Mouse (Mus musculus) hindbrain, embryonic 10.5 days (tissue): ENCODE measurements at regions not wholly inside any gene's neighbourhood (a gene's known extent, or its start where the extent isn't known, plus 50 kb on each side); places are given as distances from the start of the nearest gene placed in this dataset.
A peak's percentile ranks its signal among the peaks of the same experiment; 100 is the strongest.

Experiments used
- DNase-seq: peaks from one replicate; pipeline ENCODE4 v3.0.0-alpha.2; 2017; ENCODE audit warnings: low spot score
- H3K27ac ChIP-seq: fragments of 300-500 bp; sonication (generic); 2 replicates; pipeline ENCODE4 v1.5.1; 2016; ENCODE audit warnings: mild to moderate bottlenecking, moderate library complexity
- H3K27me3 ChIP-seq: fragments of 300-500 bp; sonication (generic); 2 replicates; pipeline ENCODE4 v1.6.1; 2016; ENCODE audit warnings: mild to moderate bottlenecking; ENCODE audit not compliant: poor library complexity, insufficient read depth, severe bottlenecking
- H3K36me3 ChIP-seq: fragments of 300-500 bp; sonication (generic); 2 replicates; pipeline ENCODE4 v1.6.1; 2016; ENCODE audit warnings: mild to moderate bottlenecking, moderate library complexity
- H3K4me1 ChIP-seq: fragments of 300-500 bp; sonication (generic); replicated peaks from 2 replicates; pipeline ENCODE4 v1.6.1; 2016; ENCODE audit warnings: mild to moderate bottlenecking
- H3K4me3 ChIP-seq: fragments of 300-500 bp; sonication (generic); 2 replicates; pipeline ENCODE4 v1.5.1; 2016; ENCODE audit warnings: mild to moderate bottlenecking, moderate library complexity
- H3K9me3 ChIP-seq: fragments of 300-500 bp; sonication (generic); 2 replicates; pipeline ENCODE4 v1.6.1; 2016; ENCODE audit warnings: mild to moderate bottlenecking, moderate library complexity
- WGBS: fragments of 180-500 bp; shearing (Covaris S2); methylation state at CpG from one replicate; pipeline ENCODE4 v1.1.7; 2016; 5-methylcytosine and 5-hydroxymethylcytosine counted together

DNA sequence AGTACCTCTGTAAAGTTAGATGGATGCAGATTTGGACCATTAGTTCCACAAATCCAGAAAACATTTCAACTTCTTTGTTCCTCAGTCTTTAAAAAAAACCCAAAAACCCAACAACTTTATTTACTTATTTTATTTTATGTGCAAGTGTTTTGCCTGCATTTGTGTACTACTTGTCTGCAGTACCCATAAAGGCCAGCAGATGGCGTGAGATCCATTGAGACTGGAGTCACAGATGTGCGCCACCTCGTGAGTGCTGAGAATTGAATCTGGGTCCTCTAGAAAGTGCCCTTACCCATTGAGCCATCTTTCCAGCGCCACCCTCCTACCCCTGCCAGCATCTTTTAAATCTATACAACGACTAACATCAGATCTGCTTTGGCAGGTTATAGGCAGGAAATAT, 53.0 kb downstream of the Gm12689 start:
- Histone ChIP-seq H3K9me3 (no peaks in the 10 kb centered on the region), H3K27me3 (peaks cover 11% of the 10 kb centered on the region; the same call in 1 of the 2 replicates), H3K4me1 (peaks cover 18% of the 10 kb centered on the region), H3K27ac (no peak overlapping the region), H3K36me3 (no peaks in the 10 kb centered on the region), H3K4me3 (no peak overlapping the region)
- no peak for DNase-seq
- 67% methylated on average over 5 of the region's 5 CpGs for WGBS

DNA sequence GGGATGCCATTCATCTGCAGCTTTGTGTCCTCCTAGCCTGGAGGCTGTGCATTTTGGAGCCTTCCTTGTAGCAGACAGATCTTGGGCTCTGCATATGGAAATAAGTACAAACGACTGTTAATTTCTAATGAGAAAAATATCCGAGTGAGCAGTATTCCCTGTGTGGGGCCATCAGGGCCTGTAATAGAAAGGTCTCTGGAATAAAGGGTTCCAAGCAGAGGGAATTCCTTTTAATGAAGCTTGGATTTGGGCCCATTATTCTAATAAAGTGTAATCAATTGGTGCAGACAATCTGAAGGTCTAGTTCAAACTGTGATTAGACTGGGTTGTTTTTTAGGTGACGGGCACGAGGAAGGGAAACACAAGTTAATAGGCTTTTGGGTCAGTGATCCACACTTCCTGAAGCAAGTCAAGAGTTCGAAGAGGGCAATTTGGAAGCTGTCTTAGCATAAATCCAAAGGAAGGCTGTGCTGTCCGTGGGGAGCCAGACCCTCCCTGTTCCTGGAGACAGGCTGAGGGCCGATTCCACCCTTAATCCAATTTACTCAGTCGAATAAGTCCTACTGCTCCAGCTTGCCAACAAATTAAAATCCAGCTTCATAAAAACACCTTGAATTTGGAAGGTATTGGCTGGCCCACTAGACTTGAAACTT, 57.5 kb downstream of the Gm12689 start:
- no peak for DNase-seq
- WGBS: 50% methylated on average over 8 of the region's 8 CpGs
- Histone ChIP-seq H3K36me3 (no peaks in the 10 kb centered on the region), H3K27me3 (peaks cover 3% of the 10 kb centered on the region; the same call in 1 of the 2 replicates), H3K9me3 (no peaks in the 10 kb centered on the region), H3K4me3 (no peak overlapping the region), H3K27ac (no peak overlapping the region), H3K4me1 (peaks cover 14% of the 10 kb centered on the region)

DNA sequence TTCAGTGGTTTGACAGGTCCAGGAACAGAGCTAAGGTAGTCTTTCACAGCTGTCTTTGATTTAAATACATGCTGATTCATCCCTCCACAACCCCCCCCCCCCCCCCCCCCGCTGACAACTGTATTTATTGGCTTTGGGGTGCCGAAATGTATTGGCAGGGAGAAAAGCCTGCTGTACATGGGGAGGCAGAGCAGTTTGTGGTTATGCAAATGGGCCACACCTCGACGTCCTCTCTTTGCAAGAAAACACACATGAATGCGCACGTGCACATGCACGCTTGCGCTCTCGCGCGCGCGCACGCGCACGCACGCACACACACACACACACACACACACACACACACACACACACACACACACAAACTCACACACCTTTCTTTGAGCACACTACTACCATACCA, 58.5 kb downstream of the Gm12689 start:
- 66% methylated on average over 17 of the region's 17 CpGs for WGBS
- Histone ChIP-seq H3K36me3 (no peaks in the 10 kb centered on the region), H3K4me1 (peaks cover 14% of the 10 kb centered on the region), H3K27me3 (peaks cover 3% of the 10 kb centered on the region; the same call in 1 of the 2 replicates), H3K27ac (no peak overlapping the region), H3K9me3 (no peaks in the 10 kb centered on the region), H3K4me3 (no peak overlapping the region)
- DNase-seq: no peak

DNA sequence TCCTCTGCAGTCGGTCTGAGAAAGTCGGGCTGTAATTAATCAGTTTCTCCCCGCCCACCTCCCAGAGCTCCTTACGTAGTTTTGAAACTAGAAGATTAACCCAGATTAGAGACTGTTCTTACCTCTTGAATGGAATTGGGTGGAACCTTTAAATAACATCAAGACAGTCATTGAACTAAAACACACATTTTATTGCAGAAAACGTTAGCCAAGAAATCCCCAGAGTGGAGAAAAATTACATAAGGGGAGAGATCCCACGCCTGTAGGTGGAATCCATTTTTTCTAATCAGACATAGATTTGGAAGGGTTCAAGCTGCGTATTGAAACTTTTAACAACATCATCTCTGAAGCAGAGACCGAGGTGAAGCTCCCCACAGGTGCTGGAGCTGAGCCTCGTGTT, 59.1 kb downstream of the Gm12689 start:
- Histone ChIP-seq H3K36me3 (no peaks in the 10 kb centered on the region), H3K27ac (no peak overlapping the region), H3K9me3 (no peaks in the 10 kb centered on the region), H3K4me3 (no peak overlapping the region), H3K4me1 (peaks cover 14% of the 10 kb centered on the region), H3K27me3 (peaks cover 3% of the 10 kb centered on the region; the same call in 1 of the 2 replicates)
- no peak for DNase-seq
- 60% methylated on average over 9 of the region's 9 CpGs for WGBS

DNA sequence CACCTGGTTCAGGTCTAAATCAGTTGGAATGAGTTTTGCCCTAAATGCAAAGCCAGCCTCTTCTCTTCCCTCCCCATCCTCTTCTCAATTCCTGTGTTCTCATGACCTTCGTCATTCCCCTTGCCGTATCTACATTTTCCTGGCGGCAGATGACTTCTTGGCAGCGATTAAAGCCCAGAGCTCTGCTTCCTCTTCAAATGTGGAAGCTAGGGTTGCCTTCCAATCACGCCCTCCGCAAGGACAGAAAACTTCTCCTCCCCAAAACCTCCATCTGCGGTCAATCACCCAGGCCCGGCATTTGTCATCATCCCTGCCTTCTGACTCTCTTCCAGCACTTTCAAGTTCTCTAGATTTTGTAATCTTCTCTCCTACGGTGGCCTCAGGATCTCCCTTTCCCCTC, 72.3 kb downstream of the Gm12689 start:
- Histone ChIP-seq H3K36me3 (no peaks in the 10 kb centered on the region), H3K4me1 (no peaks in the 10 kb centered on the region), H3K9me3 (no peaks in the 10 kb centered on the region), H3K27ac (no peak overlapping the region), H3K4me3 (no peak overlapping the region), H3K27me3 (peaks cover 33% of the 10 kb centered on the region)
- 94% methylated on average over 9 of the region's 9 CpGs for WGBS
- no peak for DNase-seq

DNA sequence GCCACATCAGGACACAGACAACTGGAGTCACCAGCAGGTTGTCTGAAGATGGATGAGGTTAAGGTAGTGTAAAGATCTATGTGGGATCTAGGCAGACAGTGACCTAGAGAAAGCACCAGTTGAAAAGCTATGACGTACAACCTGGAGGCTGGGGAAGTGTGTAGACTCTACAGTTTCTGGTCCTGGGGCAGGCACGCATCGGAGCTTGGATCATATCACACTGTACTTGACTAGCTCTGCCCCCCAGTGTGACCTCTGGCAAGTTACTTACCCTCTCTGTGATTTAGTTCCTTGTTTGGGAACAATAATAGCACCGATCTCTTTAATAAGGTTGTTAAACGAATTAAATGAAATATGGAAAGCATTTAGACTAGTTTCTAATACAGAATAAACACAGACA, 75.5 kb downstream of the Gm12689 start:
- Histone ChIP-seq H3K27me3 (peaks cover 58% of the 10 kb centered on the region), H3K9me3 (no peaks in the 10 kb centered on the region), H3K4me3 (no peak overlapping the region), H3K4me1 (peaks cover 8% of the 10 kb centered on the region), H3K27ac (no peak overlapping the region), H3K36me3 (no peaks in the 10 kb centered on the region)
- no peak for DNase-seq
- 89% methylated on average over 5 of the region's 5 CpGs for WGBS

DNA sequence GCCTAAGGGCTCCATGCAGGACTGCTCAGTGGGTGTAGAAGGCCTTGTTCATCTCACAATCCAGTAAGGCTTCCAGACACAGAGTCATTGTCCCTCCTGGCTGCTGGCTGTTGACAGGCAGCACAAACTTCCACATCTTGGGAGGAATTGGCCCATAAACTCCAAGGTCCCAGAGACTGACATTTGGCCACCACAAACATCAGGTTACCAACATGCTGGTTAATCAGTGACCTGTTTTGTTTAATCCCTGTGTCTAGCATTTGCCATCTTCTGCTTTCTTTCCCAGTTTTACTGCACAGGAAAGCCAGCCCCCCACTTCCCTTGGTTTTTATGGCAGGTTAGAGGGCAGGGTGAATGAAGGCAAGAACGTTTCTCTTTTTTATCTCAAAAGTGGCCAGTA, 80.5 kb downstream of the Gm12689 start:
- H3K27me3 ChIP-seq: peaks cover 85% of the 10 kb centered on the region
- H3K4me1 ChIP-seq: peaks cover 26% of the 10 kb centered on the region
- no peak overlapping the region for H3K4me3 ChIP-seq
- 21% methylated on average over 1 of the region's 1 CpGs for WGBS
- no peaks in the 10 kb centered on the region for H3K36me3 ChIP-seq
- no peaks in the 10 kb centered on the region for H3K9me3 ChIP-seq
- no peak for DNase-seq
- H3K27ac ChIP-seq: no peak overlapping the region

DNA sequence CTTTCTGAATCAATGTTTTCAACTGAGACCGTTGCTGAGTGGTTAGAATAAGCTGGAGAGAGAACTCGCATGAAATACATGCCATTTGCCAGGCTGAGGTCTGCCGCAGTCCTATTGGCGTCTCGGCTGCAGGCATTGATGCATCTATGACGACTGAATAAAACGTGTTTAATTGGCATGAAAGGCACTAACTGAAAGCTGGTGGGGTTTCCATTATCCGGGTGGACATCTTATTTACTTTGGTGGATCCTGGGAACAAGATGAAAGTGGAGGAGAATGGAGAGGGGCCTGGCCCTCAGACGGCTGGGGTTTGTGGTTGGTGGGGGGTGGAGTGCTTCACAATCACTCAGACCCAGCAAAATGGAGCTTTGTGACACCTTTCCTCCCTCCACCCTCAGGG, 81.2 kb downstream of the Gm12689 start:
- Histone ChIP-seq H3K36me3 (no peaks in the 10 kb centered on the region), H3K27ac (no peak overlapping the region), H3K27me3 (peaks cover 84% of the 10 kb centered on the region), H3K4me3 (no peak overlapping the region), H3K9me3 (no peaks in the 10 kb centered on the region), H3K4me1 (peaks cover 26% of the 10 kb centered on the region)
- DNase-seq: peak; percentile 28
- 12% methylated on average over 9 of the region's 9 CpGs for whole genome bisulfite sequencing

DNA sequence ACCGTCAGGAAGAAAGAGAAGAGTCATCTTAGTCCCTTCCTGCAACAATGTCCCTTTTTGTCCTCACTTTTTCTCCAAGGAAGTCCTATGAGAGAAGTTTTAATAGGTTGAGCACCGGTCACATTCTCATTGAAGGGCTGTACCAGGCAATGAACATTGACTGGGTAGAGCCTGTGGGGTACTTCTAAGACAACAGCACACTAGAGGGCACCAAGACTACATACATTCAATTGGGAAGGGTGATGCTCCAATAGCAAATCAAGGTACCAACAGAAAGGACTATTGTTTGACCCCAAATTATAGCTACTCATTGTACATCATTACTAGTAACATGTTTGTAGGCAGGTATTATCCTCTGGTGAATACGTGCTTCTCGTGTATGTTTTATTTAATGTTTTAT, 84.3 kb downstream of the Gm12689 start:
- no peak for DNase-seq
- Histone ChIP-seq H3K36me3 (no peaks in the 10 kb centered on the region), H3K4me1 (peaks cover 21% of the 10 kb centered on the region), H3K4me3 (no peak overlapping the region), H3K9me3 (no peaks in the 10 kb centered on the region), H3K27ac (no peak overlapping the region), H3K27me3 (peaks cover 89% of the 10 kb centered on the region)
- 90% methylated on average over 4 of the region's 4 CpGs for WGBS

DNA sequence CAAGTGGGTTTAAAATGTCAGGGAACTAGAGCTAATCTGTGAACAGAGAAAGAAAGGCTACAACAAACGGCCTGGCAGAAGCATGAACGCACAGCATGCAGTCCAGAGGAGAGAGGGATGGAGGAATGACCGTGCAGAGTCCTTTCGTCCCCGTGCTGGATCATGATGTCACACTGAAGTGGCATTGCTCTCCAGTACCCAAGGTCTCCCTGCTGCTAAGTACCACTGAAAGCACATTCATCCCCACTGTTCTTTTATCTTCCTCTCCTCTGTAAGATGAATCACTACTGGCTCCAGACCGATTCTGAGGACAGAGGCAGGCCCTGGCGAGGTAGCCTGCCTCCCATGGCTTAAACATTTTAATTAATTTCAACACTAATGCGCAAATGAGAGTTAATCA, 89.7 kb downstream of the Gm12689 start:
- Histone ChIP-seq H3K27ac (no peak overlapping the region), H3K4me1 (peaks cover 8% of the 10 kb centered on the region), H3K27me3 (peaks cover 37% of the 10 kb centered on the region), H3K4me3 (no peak overlapping the region), H3K36me3 (no peaks in the 10 kb centered on the region), H3K9me3 (no peaks in the 10 kb centered on the region)
- DNase-seq: no peak
- WGBS: 14% methylated on average over 8 of the region's 8 CpGs

DNA sequence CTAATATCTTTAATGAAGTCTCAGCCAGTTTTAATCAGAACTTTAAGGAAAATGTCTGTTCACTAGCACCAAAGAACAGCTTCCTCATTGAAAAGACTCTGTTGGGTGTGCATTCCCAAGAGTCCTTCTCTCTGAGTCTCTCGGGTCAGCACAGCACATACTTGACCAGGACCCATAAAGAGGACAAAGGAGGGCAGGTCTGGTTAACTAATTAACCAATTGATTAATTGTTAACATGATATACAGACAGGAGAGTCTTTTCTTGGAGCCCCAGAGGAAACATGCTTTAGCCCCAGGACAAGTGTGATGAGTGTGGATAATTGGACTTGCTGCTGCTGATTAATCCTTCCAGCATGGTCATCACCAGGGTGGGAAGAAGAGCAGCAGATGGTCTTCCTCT, 93.7 kb downstream of the Gm12689 start:
- peaks cover 8% of the 10 kb centered on the region for H3K4me1 ChIP-seq
- H3K36me3 ChIP-seq: no peaks in the 10 kb centered on the region
- DNase-seq: no peak
- H3K4me3 ChIP-seq: no peak overlapping the region
- H3K27ac ChIP-seq: no peak overlapping the region
- H3K27me3 ChIP-seq: peaks cover 4% of the 10 kb centered on the region; the same call in 1 of the 2 replicates
- WGBS: 75% methylated on average over 1 of the region's 1 CpGs
- H3K9me3 ChIP-seq: no peaks in the 10 kb centered on the region

DNA sequence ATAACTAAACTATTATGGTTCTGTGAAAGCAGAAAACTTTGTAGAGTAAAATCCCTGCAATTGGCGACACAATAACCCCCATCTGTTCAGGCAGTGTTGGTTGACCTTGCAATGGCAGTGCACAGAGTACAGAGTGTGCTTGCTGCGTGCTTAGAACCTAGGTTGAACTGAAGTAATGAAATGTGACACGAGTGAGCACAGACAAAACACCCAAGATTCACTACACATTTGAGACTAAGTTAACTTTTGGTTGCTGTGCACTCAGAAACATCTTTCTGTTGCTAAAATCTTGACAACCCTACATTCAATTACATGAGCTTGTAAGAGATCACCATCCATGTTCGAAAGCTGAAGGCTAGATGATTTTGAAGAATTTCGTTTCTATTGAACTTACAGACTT, 97.3 kb downstream of the Gm12689 start:
- H3K4me1 ChIP-seq: no peaks in the 10 kb centered on the region
- no peak overlapping the region for H3K4me3 ChIP-seq
- 89% methylated on average over 5 of the region's 5 CpGs for WGBS
- no peak for DNase-seq
- no peak overlapping the region for H3K27ac ChIP-seq
- H3K36me3 ChIP-seq: no peaks in the 10 kb centered on the region
- H3K9me3 ChIP-seq: no peaks in the 10 kb centered on the region
- H3K27me3 ChIP-seq: no peaks in the 10 kb centered on the region

DNA sequence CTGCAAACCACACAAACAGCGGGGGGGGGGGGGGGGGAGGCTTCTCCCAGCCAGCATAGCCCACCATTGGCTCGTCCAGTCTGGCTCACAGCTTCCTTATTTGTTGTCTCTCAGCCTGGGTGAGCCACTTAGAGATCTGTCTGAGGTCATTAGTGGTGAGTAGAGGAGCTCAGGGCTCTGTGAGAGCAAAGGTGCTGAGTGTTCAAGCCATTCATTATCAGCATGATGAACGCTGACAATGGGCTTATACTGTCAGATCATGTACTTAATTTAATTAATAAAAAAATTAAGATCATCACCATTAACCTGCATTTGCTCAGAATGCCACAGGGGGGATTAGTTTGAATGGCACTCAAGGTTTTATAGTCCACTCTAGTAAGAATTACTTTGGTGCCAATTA, 98.5 kb downstream of the Gm12689 start:
- no peak for DNase-seq
- Histone ChIP-seq H3K27ac (no peak overlapping the region), H3K36me3 (no peaks in the 10 kb centered on the region), H3K27me3 (no peaks in the 10 kb centered on the region), H3K9me3 (no peaks in the 10 kb centered on the region), H3K4me3 (no peak overlapping the region), H3K4me1 (no peaks in the 10 kb centered on the region)
- 72% methylated on average over 3 of the region's 3 CpGs for WGBS

DNA sequence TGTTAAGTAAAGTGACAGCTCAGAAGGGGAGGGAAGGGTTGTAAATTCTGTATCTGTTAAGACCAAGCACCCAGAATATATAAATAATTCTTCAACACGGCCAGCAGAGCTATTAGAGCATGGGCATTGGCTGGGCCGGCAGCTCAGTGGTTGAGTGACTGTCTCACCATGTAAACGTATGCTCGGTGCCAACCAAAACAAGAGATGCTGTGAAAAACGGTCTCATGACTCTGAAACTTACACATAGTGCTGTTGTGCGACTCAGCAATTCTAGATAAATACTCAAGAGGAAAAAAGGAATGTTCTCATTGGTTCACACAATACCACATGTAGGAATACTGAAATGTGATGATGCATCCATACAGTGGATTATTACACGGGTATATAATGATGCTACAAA, 111.8 kb downstream of the Gm12689 start:
- Histone ChIP-seq H3K4me3 (no peak overlapping the region), H3K36me3 (no peaks in the 10 kb centered on the region), H3K27ac (no peak overlapping the region), H3K4me1 (no peaks in the 10 kb centered on the region), H3K27me3 (peaks cover 4% of the 10 kb centered on the region; the same call in 1 of the 2 replicates), H3K9me3 (no peaks in the 10 kb centered on the region)
- 88% methylated on average over 7 of the region's 7 CpGs for WGBS
- DNase-seq: no peak
